Mouse (Mus musculus) forebrain, embryonic 14.5 days (tissue): ENCODE data around the gene Hsf2. TPM values are rescaled to one million over a fixed set of nuclear protein-coding genes. Genes with fewer than 3 reads are reported as not detected.
"Not testable (repeated sequence)": the region's sequence is repeated elsewhere in the genome, so short reads cannot be mapped to it uniquely, and the experiment has no call there.

Experiments used
- ATAC-seq: fragments of 200-750 bp; cut with Nextera tagmentation; 2 replicates; pipeline ENCODE4 v1.8.0; 2017; ENCODE audit warnings: mild to moderate bottlenecking, moderate library complexity
- DNase-seq: peaks from one replicate; pipeline ENCODE4 v3.0.0-alpha.2; 2015; ENCODE audit warnings: low spot score
- H3K27ac ChIP-seq: fragments of 300-500 bp; sonication (generic); 2 replicates; pipeline ENCODE4 v1.5.1; 2014; ENCODE audit warnings: low read depth, mild to moderate bottlenecking, control low read depth, low read length, moderate library complexity
- H3K27me3 ChIP-seq: fragments of 300-500 bp; sonication (generic); replicated peaks from 2 replicates; pipeline ENCODE4 v1.6.1; 2014; ENCODE audit warnings: low read length, control low read depth, mixed read lengths; ENCODE audit not compliant: control insufficient read depth, insufficient read depth
- H3K36me3 ChIP-seq: fragments of 300-500 bp; sonication (generic); 2 replicates; pipeline ENCODE4 v1.6.1; 2014; ENCODE audit warnings: low read length, control low read depth; ENCODE audit not compliant: control insufficient read depth, insufficient read depth
- H3K4me1 ChIP-seq: fragments of 300-500 bp; sonication (generic); 2 replicates; pipeline ENCODE4 v1.6.1; 2014; ENCODE audit warnings: antibody characterized with exemption, low read length, control low read depth; ENCODE audit not compliant: control insufficient read depth, insufficient read depth
- H3K4me2 ChIP-seq: fragments of 300-500 bp; sonication (generic); 2 replicates; pipeline ENCODE4 v1.6.1; 2014; ENCODE audit warnings: mild to moderate bottlenecking, control low read depth, low read length
- H3K4me3 ChIP-seq: fragments of 300-500 bp; sonication (generic); 2 replicates; pipeline ENCODE4 v1.5.1; 2014; ENCODE audit warnings: low read depth, low read length, control low read depth
- H3K9ac ChIP-seq: fragments of 300-500 bp; sonication (generic); 2 replicates; pipeline ENCODE4 v1.6.1; 2014; ENCODE audit warnings: mild to moderate bottlenecking, low read length, control low read depth, moderate library complexity
- H3K9me3 ChIP-seq: fragments of 300-500 bp; sonication (generic); replicated peaks from 2 replicates; pipeline ENCODE4 v1.6.1; 2016; ENCODE audit warnings: low read length, control low read depth, mixed read lengths; ENCODE audit not compliant: control insufficient read depth
- WGBS: fragments of 180-500 bp; shearing (Covaris S2); extraction: QIAGEN DNeasy Blood & Tissue Kit; methylation state at CpG from one replicate; pipeline ENCODE4 v1.1.7; 2014; 5-methylcytosine and 5-hydroxymethylcytosine counted together
- polyA plus RNA-seq: library from polyadenylated mRNA; unstranded; fragments of >200 nt; fragmentation: Nextera tagmentation; extraction: Ambion mirVana; gene quantifications from 2 replicates; pipeline ENCODE4 v1.2.1, GENCODE M21; 2014

Gene Hsf2
- 56.0 and 63.5 TPM in 2 replicates for polyA plus RNA-seq

DNA sequence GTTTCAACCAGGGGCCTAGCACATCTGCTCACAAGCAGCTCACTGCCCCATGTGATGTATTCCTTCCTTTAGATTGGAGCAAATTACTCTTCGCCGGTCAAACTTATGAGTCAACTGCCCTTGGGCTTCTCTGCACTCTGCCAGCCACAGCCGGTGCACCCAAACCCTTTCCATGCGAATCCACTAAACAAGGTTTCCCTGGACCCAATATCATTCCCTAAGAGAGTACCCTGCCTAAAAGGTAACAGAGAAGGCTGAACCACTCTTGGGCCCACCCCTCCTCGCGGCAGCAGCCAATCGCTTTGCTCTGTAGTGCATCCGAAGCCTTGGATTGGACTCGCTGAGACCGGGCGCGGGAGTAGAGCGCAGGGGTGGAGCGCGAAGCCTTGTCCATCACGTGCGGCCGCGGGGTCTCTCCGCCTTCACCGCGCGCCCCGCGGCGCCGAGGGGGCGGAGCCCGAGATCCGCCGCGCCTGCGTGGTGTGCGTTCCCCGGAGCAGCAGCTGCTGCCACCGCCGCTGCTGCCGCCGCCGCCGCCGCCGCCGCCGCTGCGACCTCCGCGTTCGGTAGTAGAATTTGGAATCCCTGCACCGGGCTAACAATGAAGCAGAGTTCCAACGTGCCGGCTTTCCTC lies at the start of gene Hsf2:
TSS of gene Hsf2 (plus strand) at position 478 of the 634 bp plus-strand sequence.
- peak within 1 kb of the TSS; percentile 96 for H3K9ac ChIP-seq
- H3K4me2 ChIP-seq = peak within 1 kb of the TSS; percentile 67
- H3K4me1 ChIP-seq = peaks cover 10% of the 10 kb centered on the region
- no peaks in the 10 kb centered on the region for H3K27me3 ChIP-seq
- H3K9me3 ChIP-seq = no peaks in the 10 kb centered on the region
- peak; percentile 99 for DNase-seq
- 2% methylated on average over 37 of the region's 52 CpGs for WGBS
- peak within 1 kb of the TSS; percentile 94 for H3K4me3 ChIP-seq
- peak within 1 kb of the TSS; percentile 98 for H3K27ac ChIP-seq
- no peaks in the 10 kb centered on the region; the same call in 1 of the 2 replicates for H3K36me3 ChIP-seq
- peak; percentile 99 for ATAC-seq

DNA sequence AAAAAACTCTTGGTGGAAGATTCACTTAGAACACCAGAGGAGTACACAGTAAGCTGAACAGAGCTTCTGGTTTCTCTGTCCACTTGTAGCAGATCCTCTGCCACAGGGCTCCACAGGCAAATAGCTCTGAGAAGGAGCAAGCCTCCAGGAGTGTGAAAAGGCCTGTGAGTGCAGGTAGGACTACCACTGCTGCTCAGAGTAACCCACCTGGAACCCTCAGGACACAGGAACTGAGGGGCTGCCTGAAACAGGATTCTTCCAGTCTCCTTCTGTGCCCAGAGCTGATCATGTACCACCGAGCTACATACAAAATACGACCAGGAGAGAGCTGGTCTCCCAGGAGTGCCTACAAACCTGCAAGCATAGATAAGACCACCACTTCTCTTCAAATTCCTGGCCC lies 48.3 kb upstream of the Hsf2 start:
- Histone ChIP-seq H3K9ac (no peak overlapping the region), H3K27me3 (no peaks in the 10 kb centered on the region), H3K9me3 (no peaks in the 10 kb centered on the region), H3K4me2 (no peak overlapping the region), H3K4me3 (no peak overlapping the region), H3K4me1 (no peaks in the 10 kb centered on the region), H3K27ac (no peak overlapping the region), H3K36me3 (no peaks in the 10 kb centered on the region)
- DNase-seq (no peak), ATAC-seq (no peak)
- WGBS = 86% methylated on average over 2 of the region's 2 CpGs

GRCm38 (mm10) chr10:57441049-57441448 lies 45.1 kb upstream of the Hsf2 start:
- no peaks in the 10 kb centered on the region for H3K36me3 ChIP-seq
- no peak overlapping the region for H3K9ac ChIP-seq
- no peak overlapping the region for H3K27ac ChIP-seq
- H3K9me3 ChIP-seq = no peaks in the 10 kb centered on the region
- DNase-seq (no peak), ATAC-seq (0 out of 2 replicates have a peak, but pooled peaks have one; percentile 27)
- no peaks in the 10 kb centered on the region for H3K4me1 ChIP-seq
- H3K4me3 ChIP-seq = no peak overlapping the region
- H3K4me2 ChIP-seq = no peak overlapping the region
- no peaks in the 10 kb centered on the region for H3K27me3 ChIP-seq

DNA sequence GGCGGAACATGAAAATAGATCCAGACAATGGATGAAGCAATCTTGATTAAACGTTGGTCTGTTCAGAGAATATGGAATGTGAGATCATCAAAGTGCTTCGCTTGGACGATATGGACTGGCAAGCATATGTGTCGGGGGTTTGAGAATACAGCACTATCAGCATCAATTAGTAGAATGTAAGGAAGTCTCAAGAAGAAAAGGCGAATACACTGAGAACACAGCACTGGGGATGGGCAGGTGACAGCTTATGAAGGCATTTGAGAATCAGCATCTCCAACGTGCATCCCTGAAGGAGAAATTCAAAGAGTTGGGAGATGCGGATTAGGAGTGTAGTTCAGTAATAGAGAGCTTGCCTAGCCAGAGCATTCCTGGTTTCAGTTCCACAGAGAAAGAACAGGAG lies 41.8 kb upstream of the Hsf2 start:
- Histone ChIP-seq H3K27me3 (no peaks in the 10 kb centered on the region), H3K36me3 (no peaks in the 10 kb centered on the region), H3K4me2 (no peak overlapping the region), H3K27ac (no peak overlapping the region), H3K4me1 (no peaks in the 10 kb centered on the region), H3K4me3 (no peak overlapping the region), H3K9me3 (no peaks in the 10 kb centered on the region), H3K9ac (no peak overlapping the region)
- no peak for DNase-seq
- WGBS = 75% methylated on average over 8 of the region's 8 CpGs
- ATAC-seq = no peak

DNA sequence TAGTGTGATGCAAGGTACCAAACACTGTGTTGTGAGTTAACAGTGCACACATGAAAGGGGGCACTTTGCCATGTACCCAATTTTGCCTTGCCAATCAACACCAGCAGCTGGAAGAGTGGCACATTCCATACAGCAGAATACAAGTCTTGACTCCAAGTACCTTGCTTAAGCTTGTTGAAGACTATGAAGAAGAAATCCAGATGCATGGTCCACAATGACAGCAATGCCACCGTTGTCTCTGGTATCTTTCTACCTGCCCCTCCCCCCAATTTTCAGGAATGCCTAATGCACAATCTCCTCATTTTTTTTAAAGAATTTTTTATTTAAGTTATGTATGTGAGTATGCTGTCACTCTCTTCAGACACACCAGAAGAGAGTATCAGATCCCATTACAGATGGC lies 40.5 kb upstream of the Hsf2 start:
- Histone ChIP-seq H3K27me3 (no peaks in the 10 kb centered on the region), H3K9me3 (no peaks in the 10 kb centered on the region), H3K27ac (no peak overlapping the region), H3K4me3 (no peak overlapping the region), H3K36me3 (no peaks in the 10 kb centered on the region), H3K4me1 (no peaks in the 10 kb centered on the region), H3K9ac (no peak overlapping the region), H3K4me2 (no peak overlapping the region)
- WGBS = 93% methylated on average over 1 of the region's 1 CpGs
- no peak for ATAC-seq
- DNase-seq = no peak

DNA sequence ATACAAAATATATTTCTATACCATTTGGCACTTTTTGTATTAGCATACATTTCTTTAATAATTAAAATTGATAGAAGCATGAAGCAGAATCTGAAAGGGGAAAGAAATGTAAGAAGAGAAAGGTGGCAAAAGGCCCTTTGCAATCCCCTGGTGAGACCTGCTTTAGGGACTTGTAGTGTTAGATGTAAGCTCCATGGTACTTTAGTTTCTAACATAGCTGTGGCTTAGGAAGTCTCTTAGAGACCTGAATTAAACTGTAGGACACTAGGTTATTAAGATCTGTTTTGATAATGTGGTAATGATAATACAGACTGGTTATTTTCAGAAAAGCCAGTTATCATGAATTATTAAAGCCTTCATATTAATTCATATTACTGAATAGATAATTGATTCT lies 38.5 kb upstream of the Hsf2 start:
- peak; percentile 43 for ATAC-seq
- Histone ChIP-seq H3K4me1 (no peaks in the 10 kb centered on the region), H3K4me2 (no peak overlapping the region), H3K36me3 (no peaks in the 10 kb centered on the region), H3K9ac (no peak overlapping the region), H3K4me3 (no peak overlapping the region), H3K27me3 (no peaks in the 10 kb centered on the region), H3K27ac (no peak overlapping the region), H3K9me3 (no peaks in the 10 kb centered on the region)
- no peak for DNase-seq

- Histone ChIP-seq H3K4me3 (peak overlapping the region; percentile 16; the same call in 1 of the 2 replicates), H3K9me3 (no peaks in the 10 kb centered on the region), H3K9ac (no peak overlapping the region), H3K27me3 (no peaks in the 10 kb centered on the region), H3K36me3 (no peaks in the 10 kb centered on the region), H3K4me1 (no peaks in the 10 kb centered on the region), H3K4me2 (peak overlapping the region; percentile 18; the same call in 1 of the 2 replicates), H3K27ac (no peak overlapping the region)
- ATAC-seq (peak; percentile 89), DNase-seq (peak; percentile 87)
- 3% methylated on average over 19 of the region's 19 CpGs for WGBS
These were observed 38.0 kb upstream of the Hsf2 start for GRCm38 (mm10) chr10:57448051-57448716.

DNA sequence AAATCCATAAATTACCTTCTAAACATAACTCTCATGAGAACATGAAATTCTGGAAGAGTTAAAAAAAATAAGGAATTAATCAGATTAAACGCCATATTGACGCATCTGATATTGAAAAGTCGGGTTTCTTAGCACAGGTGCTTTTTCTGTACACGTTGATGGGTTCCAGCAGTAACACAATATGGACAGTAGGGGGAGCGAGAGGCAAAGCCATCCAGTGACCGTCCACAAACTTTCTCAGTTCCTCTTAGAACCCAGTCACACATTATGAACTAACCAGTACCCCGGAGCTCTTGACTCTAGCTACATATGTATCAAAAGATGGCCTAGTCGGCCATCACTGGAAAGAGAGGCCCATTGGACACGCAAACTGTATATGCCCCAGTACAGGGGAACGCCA lies 22.9 kb upstream of the Hsf2 start:
- not testable (repeated sequence) for H3K9me3 ChIP-seq, H3K27ac ChIP-seq, H3K36me3 ChIP-seq, H3K4me1 ChIP-seq, H3K9ac ChIP-seq, H3K4me3 ChIP-seq, H3K4me2 ChIP-seq, H3K27me3 ChIP-seq
- peak; percentile 77 for DNase-seq
- WGBS = 25% methylated on average over 10 of the region's 10 CpGs
- ATAC-seq = peak; percentile 66; the same call in 1 of the 2 replicates

- ATAC-seq = no peak
These were observed 20.4 kb upstream of the Hsf2 start for GRCm38 (mm10) chr10:57465768-57466167.

More at GRCm38 (mm10) chr10:57465768-57466167, 20.4 kb upstream of the Hsf2 start:
- Histone ChIP-seq H3K9ac (no peak overlapping the region), H3K4me2 (no peak overlapping the region), H3K9me3 (no peaks in the 10 kb centered on the region), H3K27me3 (no peaks in the 10 kb centered on the region), H3K4me3 (no peak overlapping the region), H3K4me1 (no peaks in the 10 kb centered on the region), H3K36me3 (no peaks in the 10 kb centered on the region), H3K27ac (no peak overlapping the region)
- DNase-seq = no peak
